In the genomic region with DNA sequence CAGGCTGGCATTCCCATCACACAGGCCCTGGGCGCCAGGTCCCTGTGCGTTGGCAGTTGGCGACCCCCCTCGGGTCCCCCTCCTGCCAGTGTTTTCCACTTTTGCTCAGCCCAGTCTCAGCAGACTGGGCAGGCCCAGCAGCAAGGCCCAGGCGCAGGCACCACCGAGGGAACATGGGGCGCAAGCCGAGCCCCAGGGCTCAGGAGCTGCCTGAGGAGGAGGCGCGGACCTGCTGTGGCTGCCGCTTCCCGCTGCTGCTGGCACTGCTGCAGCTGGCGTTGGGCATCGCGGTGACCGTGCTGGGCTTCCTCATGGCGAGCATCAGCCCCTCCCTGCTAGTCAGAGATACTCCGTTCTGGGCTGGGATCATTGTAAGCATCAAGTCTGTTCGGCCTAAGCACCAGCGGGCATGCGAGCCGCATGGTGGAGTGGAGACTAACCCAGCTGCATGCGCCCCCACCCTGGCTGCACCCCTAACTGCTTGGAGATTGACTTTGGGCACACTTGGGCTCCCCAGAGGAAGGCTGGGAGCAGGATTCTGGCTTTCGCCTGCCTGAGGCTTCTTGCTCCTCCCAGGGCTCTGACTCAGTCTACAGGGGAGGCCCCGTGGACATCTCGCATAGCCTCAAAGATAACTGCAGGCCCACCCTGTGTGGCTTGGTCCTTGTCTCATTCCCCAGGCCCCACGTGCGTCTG, we compare ENCODE assay signal across 8 mouse cellular contexts. TPM values are rescaled to one million over a fixed set of nuclear protein-coding genes. Genes with fewer than 3 reads are reported as not detected.
DNase-seq lines count a peak whose midpoint lies in the region; ATAC-seq and TF ChIP-seq lines count a peak whose summit lies in the region.

No protein-coding gene starts in this region.

- TF ChIP-seq CTCF in cerebellum, adult 2 months (IDR thresholded peaks at IDR 0.05; ENCODE audit: borderline replicate concordance, insufficient read depth, low read depth, low read length) = no peak
- no peak for TF ChIP-seq CTCF in forebrain, postnatal 0 days (IDR thresholded peaks at IDR 0.05; ENCODE audit: low read depth)

- TF ChIP-seq POLR2A in cerebellum, adult 2 months (IDR thresholded peaks at IDR 0.05; ENCODE audit: borderline replicate concordance, insufficient read depth, low read length) = 0 out of 2 replicates have a peak, but pooled peaks have one; percentile 26

- H3K9me3 ChIP-seq in ES-E14 (ENCODE audit: control insufficient read depth, insufficient read depth, low read depth, low read length) = no peaks in the 10 kb centered on the region
- no peaks in the 10 kb centered on the region for H3K9me3 ChIP-seq in forebrain, postnatal 0 days (ENCODE audit: low read length)
- no peaks in the 10 kb centered on the region for H3K9me3 ChIP-seq in liver, embryonic 15.5 days (replicated peaks)
- no peaks in the 10 kb centered on the region for H3K9me3 ChIP-seq in neural tube, embryonic 15.5 days (replicated peaks)

- H3K4me1 ChIP-seq in ES-E14 (ENCODE audit: control insufficient read depth in 2 of 2, insufficient read depth in 2 of 2, low read length in 2 of 2, poor library complexity in 1 of 2) = peaks cover 6% of the 10 kb centered on the region in 2 experiments; a peak in 2 of 4 replicates
- no peaks in the 10 kb centered on the region for H3K4me1 ChIP-seq in cerebellum, adult 2 months (ENCODE audit: control insufficient read depth, insufficient read depth, low read length)
- peaks cover 8% of the 10 kb centered on the region; the same call in 1 of the 2 replicates for H3K4me1 ChIP-seq in forebrain, postnatal 0 days (ENCODE audit: insufficient read depth)
- no peaks in the 10 kb centered on the region for H3K4me1 ChIP-seq in liver, embryonic 15.5 days (replicated peaks)
- H3K4me1 ChIP-seq in neural tube, embryonic 15.5 days = peaks cover 19% of the 10 kb centered on the region

- no peaks in the 10 kb centered on the region for H3K36me3 ChIP-seq in ES-E14 (ENCODE audit: control insufficient read depth, insufficient read depth, low read length, poor library complexity, severe bottlenecking)
- H3K36me3 ChIP-seq in forebrain, postnatal 0 days (ENCODE audit: insufficient read depth) = no peaks in the 10 kb centered on the region
- H3K36me3 ChIP-seq in liver, embryonic 15.5 days (replicated peaks) = no peaks in the 10 kb centered on the region
- no peaks in the 10 kb centered on the region for H3K36me3 ChIP-seq in neural tube, embryonic 15.5 days

- no peaks in the 10 kb centered on the region for H3K27me3 ChIP-seq in cerebellum, adult 2 months (ENCODE audit: control insufficient read depth, insufficient read depth, low read length)
- H3K27me3 ChIP-seq in forebrain, postnatal 0 days (ENCODE audit: insufficient read depth, low read length) = no peaks in the 10 kb centered on the region
- H3K27me3 ChIP-seq in liver, embryonic 15.5 days = no peaks in the 10 kb centered on the region
- no peaks in the 10 kb centered on the region for H3K27me3 ChIP-seq in neural tube, embryonic 15.5 days (replicated peaks)

- intact Hi-C loops in heart, postnatal 14 days (cut with DNase I) = loop anchor here (1.0 kb wide), 1 partner anchor 68 kb away; no protein-coding TSS in a partner anchor

- H3K4me3 ChIP-seq in ES-E14 (ENCODE audit: insufficient read depth in 1 of 2, low read depth in 1 of 2, low read length in 2 of 2, poor library complexity in 1 of 2, severe bottlenecking in 1 of 2) = peak overlapping the region; percentile 52 to 58
- H3K4me3 ChIP-seq in cerebellum, adult 2 months (replicated peaks; ENCODE audit: insufficient read depth, low read depth, low read length) = peak overlapping the region; percentile 46
- H3K4me3 ChIP-seq in forebrain, postnatal 0 days (ENCODE audit: low read depth, low read length) = peak overlapping the region; percentile 43
- H3K4me3 ChIP-seq in liver, embryonic 15.5 days (replicated peaks) = peak overlapping the region; percentile 29
- peak overlapping the region; percentile 45 for H3K4me3 ChIP-seq in neural tube, embryonic 15.5 days (replicated peaks)

- no peak overlapping the region for H3K27ac ChIP-seq in ES-E14 (ENCODE audit: insufficient read depth, low read depth, low read length, poor library complexity, severe bottlenecking)
- H3K27ac ChIP-seq in cerebellum, adult 2 months (ENCODE audit: insufficient read depth, low read length) = no peak overlapping the region; the same call in 1 of the 2 replicates
- peak overlapping the region; percentile 81 for H3K27ac ChIP-seq in forebrain, postnatal 0 days (ENCODE audit: low read depth, low read length)
- H3K27ac ChIP-seq in liver, embryonic 15.5 days (replicated peaks) = no peak overlapping the region
- peak overlapping the region; percentile 91 for H3K27ac ChIP-seq in neural tube, embryonic 15.5 days (replicated peaks)

- in situ Hi-C loops in ES-E14 (cut with MboI; ENCODE audit: low sequenced_read_pairs in 2 of 2, unreplicated experiment in 2 of 2) = no loop called here

- DNase-seq in ES-E14 (ENCODE audit: low read depth, low spot score) = no peak
- DNase-seq in cerebellum, adult 2 months = peak; percentile 71
- DNase-seq in forebrain, postnatal 0 days = peak; percentile 85
- peak; percentile 83 for DNase-seq in heart, postnatal 14 days
- peak; percentile 76 for DNase-seq in layer of hippocampus, adult 11-12 months (ENCODE audit: low spot score)
- peak; percentile 62 to 76 for DNase-seq in urinary bladder, postnatal 36 days (ENCODE audit: low spot score in 2 of 2)

- ATAC-seq in forebrain, postnatal 0 days = peak; percentile 98
- ATAC-seq in liver, embryonic 15.5 days (ENCODE audit: insufficient read depth) = no peak
- peak; percentile 96 for ATAC-seq in neural tube, embryonic 15.5 days (ENCODE audit: low FRiP score)

- H3K4me2 ChIP-seq in forebrain, postnatal 0 days (ENCODE audit: low read depth) = peak overlapping the region; percentile 78
- peak overlapping the region; percentile 41 for H3K4me2 ChIP-seq in liver, embryonic 15.5 days
- peak overlapping the region; percentile 73 for H3K4me2 ChIP-seq in neural tube, embryonic 15.5 days

- WGBS in cerebellum, adult 2 months = 8% methylated on average over 28 of the region's 28 CpGs
- WGBS in forebrain, postnatal 0 days = 3% methylated on average over 28 of the region's 28 CpGs
- 32% methylated on average over 28 of the region's 28 CpGs for WGBS in liver, embryonic 15.5 days (ENCODE audit: insufficient replicate concordance)
- WGBS in neural tube, embryonic 15.5 days = 6% methylated on average over 28 of the region's 28 CpGs

- H3K9ac ChIP-seq in ES-E14 (ENCODE audit: insufficient read depth, low read depth, low read length, poor library complexity, severe bottlenecking) = peak overlapping the region; percentile 30; the same call in 1 of the 2 replicates
- H3K9ac ChIP-seq in forebrain, postnatal 0 days = peak overlapping the region; percentile 78
- H3K9ac ChIP-seq in liver, embryonic 15.5 days = no peak overlapping the region
- H3K9ac ChIP-seq in neural tube, embryonic 15.5 days (replicated peaks) = peak overlapping the region; percentile 64

TF ChIP-seq in ES-E14, 5 proteins besides CTCF, POLR2A, EP300 and RAD21:
- TF ChIP-seq MAFK (IDR thresholded peaks at IDR 0.05; ENCODE audit: insufficient read depth, low read depth, low read length) (no peak), HCFC1 (IDR thresholded peaks at IDR 0.05; ENCODE audit: borderline replicate concordance, insufficient read depth, low read length) (no peak), CHD2 (IDR thresholded peaks at IDR 0.05; ENCODE audit: low read depth, low read length) (no peak), ZC3H11A (IDR thresholded peaks at IDR 0.05; ENCODE audit: borderline replicate concordance, low read depth, low read length) (no peak), ZNF384 (IDR thresholded peaks at IDR 0.05; ENCODE audit: low read depth, low read length) (no peak)

RNA-seq across cellular contexts. Expression of a gene that starts 2.7 kb away (rescaled TPM):
- total RNA-seq in ES-E14 (2012; rRNA removed) = 0.11 and 0.27 TPM in 2 replicates
- polyA plus RNA-seq in cerebellum, adult 2 months (2012; rRNA removed) = 6.4 and 7.1 TPM in 2 replicates
- total RNA-seq in forebrain, postnatal 0 days (2014; rRNA removed) = 3.2 and 4.3 TPM in 2 replicates
- polyA plus RNA-seq in forebrain, postnatal 0 days (2015; fragmentation: Nextera tagmentation; extraction: Ambion mirVana) = 2.8 and 4.8 TPM in 2 replicates
- total RNA-seq in heart, postnatal 14 days (2021) = 100 to 1,000 TPM; 133 to 136 TPM
- polyA plus RNA-seq in liver, embryonic 15.5 days (2015; fragmentation: Nextera tagmentation; extraction: Ambion mirVana) = 0.85 and 0.93 TPM in 2 replicates
- 5.1 and 6.0 TPM in 2 replicates for polyA plus RNA-seq in neural tube, embryonic 15.5 days (2015; fragmentation: Nextera tagmentation; extraction: Ambion mirVana)

Comparison
In these comparisons a context has a peak if more than half of its experiments do, and no peak if none do; other contexts are left out.
1. H3K27ac ChIP-seq: peak in forebrain, postnatal 0 days (single experiment) and neural tube, embryonic 15.5 days (single experiment); none in ES-E14 (single experiment), cerebellum, adult 2 months (single experiment) and liver, embryonic 15.5 days (single experiment).
2. Peak in every context shown above with its lines, with median percentiles within 50 percentile points of each other: H3K4me3 ChIP-seq and H3K4me2 ChIP-seq.